Mouse (Mus musculus) neural tube, embryonic 14.5 days (tissue): Measurements from ENCODE around the gene Vmn2r16. TPM values are rescaled to one million over a fixed set of nuclear protein-coding genes. Genes with fewer than 3 reads are reported as not detected.

Source experiments
- ATAC-seq: fragments of 200-750 bp; cut with Nextera tagmentation; 2 replicates; pipeline ENCODE4 v1.8.0; 2017; ENCODE audit warnings: low read depth, mild to moderate bottlenecking, moderate TSS enrichment, moderate library complexity
- H3K27ac ChIP-seq: fragments of 300-500 bp; sonication (generic); 2 replicates; pipeline ENCODE4 v1.5.1; 2014; ENCODE audit warnings: low read depth, mild to moderate bottlenecking, control low read depth, low read length, moderate library complexity, mixed read lengths
- H3K27me3 ChIP-seq: fragments of 300-500 bp; sonication (generic); 2 replicates; pipeline ENCODE4 v1.6.1; 2014; ENCODE audit warnings: low read length; ENCODE audit not compliant: control insufficient read depth, insufficient read depth
- H3K36me3 ChIP-seq: fragments of 300-500 bp; sonication (generic); 2 replicates; pipeline ENCODE4 v1.6.1; 2014; ENCODE audit warnings: low read length, mixed read lengths; ENCODE audit not compliant: control insufficient read depth, insufficient read depth
- H3K4me1 ChIP-seq: fragments of 300-500 bp; sonication (generic); 2 replicates; pipeline ENCODE4 v1.6.1; 2014; ENCODE audit warnings: low read length; ENCODE audit not compliant: control insufficient read depth, insufficient read depth
- H3K4me2 ChIP-seq: fragments of 300-500 bp; sonication (generic); 2 replicates; pipeline ENCODE4 v1.6.1; 2014; ENCODE audit warnings: mild to moderate bottlenecking, low read depth, low read length, control low read depth
- H3K4me3 ChIP-seq: fragments of 300-500 bp; sonication (generic); 2 replicates; pipeline ENCODE4 v1.5.1; 2014; ENCODE audit warnings: low read depth, low read length, control low read depth, mixed read lengths
- H3K9ac ChIP-seq: fragments of 300-500 bp; sonication (generic); replicated peaks from 2 replicates; pipeline ENCODE4 v1.6.1; 2014; ENCODE audit warnings: low read depth, mild to moderate bottlenecking, control low read depth, low read length, mixed read lengths
- H3K9me3 ChIP-seq: fragments of 300-500 bp; sonication (generic); 2 replicates; pipeline ENCODE4 v1.6.1; 2016; ENCODE audit warnings: low read length; ENCODE audit not compliant: control insufficient read depth
- WGBS: fragments of 180-500 bp; shearing (Covaris S2); extraction: QIAGEN DNeasy Blood & Tissue Kit; methylation state at CpG from one replicate; pipeline ENCODE4 v1.1.7; 2014; 5-methylcytosine and 5-hydroxymethylcytosine counted together
- polyA plus RNA-seq: library from polyadenylated mRNA; unstranded; fragments of >200 nt; fragmentation: Nextera tagmentation; extraction: Ambion mirVana; gene quantifications from 2 replicates; pipeline ENCODE4 v1.2.1, GENCODE M21; 2014

Vmn2r16 gene
- not detected in 2 replicates for polyA plus RNA-seq

DNA sequence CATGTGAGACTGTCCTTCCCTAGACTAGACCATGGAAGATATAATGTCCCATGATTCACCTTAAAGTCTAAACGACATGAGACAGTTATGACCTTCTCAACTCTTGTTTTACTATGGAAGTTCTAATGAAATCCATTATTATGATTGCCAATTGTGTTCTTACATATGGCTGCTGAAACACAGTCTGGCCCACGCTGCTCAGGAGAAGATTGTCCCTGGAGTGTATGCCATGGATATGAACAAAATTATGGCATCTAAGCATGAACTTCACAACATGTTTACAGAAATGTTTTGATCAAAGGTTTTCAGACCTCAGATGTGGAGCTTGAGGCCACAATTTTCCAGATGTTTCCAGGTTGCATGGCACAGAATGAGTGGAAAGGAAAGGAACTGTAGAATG, at the start of gene Vmn2r16:
Vmn2r16 (plus strand) TSS at position 301 of the 400 bp plus-strand sequence.
- no peak for ATAC-seq
- Histone ChIP-seq H3K9ac (no peak within 1 kb of the TSS), H3K4me1 (no peaks in the 10 kb centered on the region), H3K36me3 (no peaks in the 10 kb centered on the region), H3K27ac (no peak within 1 kb of the TSS), H3K4me2 (no peak within 1 kb of the TSS), H3K27me3 (no peaks in the 10 kb centered on the region), H3K9me3 (no peaks in the 10 kb centered on the region; the same call in none of the 2 replicates), H3K4me3 (no peak within 1 kb of the TSS)
- WGBS: 56% methylated on average over 2 of the region's 2 CpGs

DNA sequence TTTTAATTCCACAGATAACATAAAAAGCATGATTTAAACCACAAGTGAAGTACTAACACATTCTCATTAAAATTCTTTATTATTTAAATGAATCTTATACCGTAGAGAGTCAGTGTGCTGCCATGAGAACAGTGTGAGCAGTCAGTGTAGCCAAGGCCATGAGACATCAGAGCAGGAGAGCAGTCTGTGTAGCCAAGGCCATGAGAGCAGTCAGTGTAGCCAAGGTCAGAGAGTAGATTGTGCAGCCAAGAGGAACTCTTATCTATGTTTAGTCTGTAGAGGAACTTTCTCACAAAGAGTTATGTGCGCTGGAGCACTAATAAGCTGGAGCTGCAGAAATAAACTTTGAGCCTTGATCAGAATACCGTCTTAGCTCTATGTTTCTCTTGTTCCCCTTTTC, 35.3 kb upstream of the Vmn2r16 start:
- 85% methylated on average over 3 of the region's 3 CpGs for WGBS
- Histone ChIP-seq H3K4me3 (no peak overlapping the region), H3K27me3 (no peaks in the 10 kb centered on the region), H3K9ac (no peak overlapping the region), H3K4me1 (no peaks in the 10 kb centered on the region), H3K27ac (no peak overlapping the region), H3K36me3 (no peaks in the 10 kb centered on the region), H3K4me2 (no peak overlapping the region), H3K9me3 (peaks cover 3% of the 10 kb centered on the region)
- no peak for ATAC-seq

DNA sequence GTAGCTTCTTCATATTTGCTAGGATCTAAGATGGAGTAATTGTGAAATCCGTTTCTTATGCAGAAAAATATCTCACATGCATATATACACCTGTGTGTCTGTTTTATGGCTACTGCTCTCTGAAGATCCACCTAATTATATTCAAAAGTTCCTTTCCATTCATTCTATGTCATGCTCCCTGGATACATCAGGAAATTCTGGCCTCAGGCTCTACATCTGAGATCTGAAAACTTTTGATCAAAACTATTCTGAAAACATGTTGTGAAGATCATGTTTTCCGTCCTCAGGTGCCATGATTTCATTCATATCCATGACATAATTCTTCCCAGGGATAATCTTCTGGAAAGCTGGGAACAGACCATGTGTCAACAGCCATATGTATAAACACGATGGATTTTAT, 32.4 kb upstream of the Vmn2r16 start, which contains the start of gene Vmn2r15:
Vmn2r15 (minus strand) TSS at position 101 of the 400 bp plus-strand sequence.
- H3K9me3 ChIP-seq: peaks cover 3% of the 10 kb centered on the region
- H3K4me3 ChIP-seq: no peak within 1 kb of the TSS
- 62% methylated on average over 3 of the region's 3 CpGs for WGBS
- H3K9ac ChIP-seq: no peak within 1 kb of the TSS
- no peaks in the 10 kb centered on the region for H3K36me3 ChIP-seq
- H3K27me3 ChIP-seq: no peaks in the 10 kb centered on the region
- H3K4me1 ChIP-seq: no peaks in the 10 kb centered on the region
- H3K27ac ChIP-seq: no peak within 1 kb of the TSS
- ATAC-seq: no peak
- H3K4me2 ChIP-seq: no peak within 1 kb of the TSS

DNA sequence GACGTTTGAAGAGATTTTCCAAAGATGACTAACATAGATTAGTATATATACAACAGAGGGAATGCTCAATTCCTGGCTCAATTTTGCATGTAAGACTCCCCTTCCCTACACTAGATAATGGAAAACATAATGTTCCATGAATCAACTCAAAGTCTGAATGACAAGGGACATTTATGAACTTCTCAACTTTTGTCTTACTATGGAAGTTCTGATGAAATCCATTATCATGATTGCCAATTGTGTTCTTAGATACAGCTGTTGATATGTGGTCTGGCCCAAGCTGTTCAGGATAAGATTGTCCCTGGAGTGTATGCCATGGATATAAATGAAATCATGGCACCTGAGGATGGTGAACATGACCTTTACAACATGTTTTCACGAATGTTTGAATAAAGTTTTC, 89.4 kb downstream of the Vmn2r16 start, which contains the start of gene Vmn2r17:
Vmn2r17 (plus strand) TSS at position 301 of the 400 bp plus-strand sequence.
- H3K36me3 ChIP-seq: no peaks in the 10 kb centered on the region
- WGBS: 55% methylated on average over 2 of the region's 2 CpGs

More for the DNA sequence above, 89.4 kb downstream of the Vmn2r16 start, which contains the start of gene Vmn2r17:
- Histone ChIP-seq H3K27ac (no peak within 1 kb of the TSS), H3K4me3 (no peak within 1 kb of the TSS), H3K9ac (no peak within 1 kb of the TSS), H3K4me1 (no peaks in the 10 kb centered on the region), H3K27me3 (no peaks in the 10 kb centered on the region), H3K4me2 (no peak within 1 kb of the TSS), H3K9me3 (no peaks in the 10 kb centered on the region)
- no peak for ATAC-seq

Other genes with a start within 250 kb of the Vmn2r16 start
- not detected in 2 replicates for gene Vmn2r12, start 232.2 kb upstream of the Vmn2r16 start, polyA plus RNA-seq
- not detected in 2 replicates for gene Vmn2r13, start 138.0 kb upstream of the Vmn2r16 start, polyA plus RNA-seq
- gene Vmn2r14, start 105.5 kb upstream of the Vmn2r16 start, polyA plus RNA-seq: not detected in 2 replicates
- gene Vmn2r15, start 32.5 kb upstream of the Vmn2r16 start, polyA plus RNA-seq: not detected in 2 replicates
- not detected in 2 replicates for gene Vmn2r17, start 89.5 kb downstream of the Vmn2r16 start, polyA plus RNA-seq
- 13.8 and 19.3 TPM in 2 replicates for gene Crlf2, start 228.8 kb downstream of the Vmn2r16 start, polyA plus RNA-seq